Mouse (Mus musculus) gastrocnemius, postnatal 14 days (tissue): ENCODE data around the gene Tmem164. TPM values are rescaled to one million over a fixed set of nuclear protein-coding genes. Genes with fewer than 3 reads are reported as not detected.

Experiments used
- DNase-seq: peaks from one replicate; pipeline ENCODE4 v3.0.0; 2021; ENCODE audit warnings: mixed read lengths
- intact Hi-C: fragments of 180-260 bp; cut with DNase I; formaldehyde crosslinking; loops from one replicate; pipeline ENCODE4 v1.15.1; 2025; ENCODE audit warnings: low total_unique reads
- total RNA-seq, 2 experiments: library from RNA; stranded (reverse); gene quantifications; 2 replicates each; pipeline ENCODE4 v1.2.3; 2021

Gene Tmem164
- total RNA-seq, 2 experiments from 2014 or later = 4.8 to 5.6 TPM

DNA sequence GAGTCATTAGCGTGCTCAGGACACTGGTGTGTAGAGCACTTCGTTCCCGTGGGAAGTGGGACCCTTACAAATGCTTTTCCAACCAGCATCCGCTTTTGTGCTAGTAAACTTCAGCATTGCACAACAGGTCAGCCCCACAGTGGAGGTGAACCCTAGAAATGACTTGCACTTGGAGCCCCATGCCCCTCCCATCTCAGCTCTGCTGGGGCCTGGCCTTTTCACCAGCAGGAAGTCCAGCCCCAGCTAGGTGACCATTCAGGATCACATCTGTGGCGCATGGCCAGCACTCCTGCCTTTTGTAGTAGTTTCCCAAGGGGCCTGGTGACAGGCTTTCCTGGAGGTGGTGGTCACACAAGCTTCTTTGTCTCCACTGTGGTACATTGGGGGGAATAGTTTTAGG is 1.8 kb downstream of the Tmem164 start:
- intact Hi-C loops = no loop called here
- DNase-seq = no peak

DNA sequence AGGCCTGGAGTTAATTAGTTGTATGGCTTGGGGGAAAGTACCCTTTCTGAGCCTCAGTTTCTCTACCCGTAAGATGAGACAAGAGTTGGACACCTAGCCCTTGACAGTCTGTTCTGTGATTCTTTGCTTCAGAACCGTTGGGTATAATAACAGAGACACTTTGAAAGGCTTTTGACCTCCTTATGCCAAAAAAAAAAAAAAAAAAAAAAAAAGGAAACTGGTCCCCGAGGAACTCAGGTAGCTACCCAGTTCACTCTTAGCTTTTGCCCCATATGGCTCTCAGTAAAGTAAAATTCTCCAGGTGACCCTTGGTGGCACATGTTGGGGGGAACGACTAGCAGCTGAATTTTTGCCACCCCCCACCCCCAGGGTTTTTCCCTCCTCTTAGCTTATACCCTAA is 3.5 kb downstream of the Tmem164 start:
- DNase-seq = no peak
- intact Hi-C loops = no loop called here

DNA sequence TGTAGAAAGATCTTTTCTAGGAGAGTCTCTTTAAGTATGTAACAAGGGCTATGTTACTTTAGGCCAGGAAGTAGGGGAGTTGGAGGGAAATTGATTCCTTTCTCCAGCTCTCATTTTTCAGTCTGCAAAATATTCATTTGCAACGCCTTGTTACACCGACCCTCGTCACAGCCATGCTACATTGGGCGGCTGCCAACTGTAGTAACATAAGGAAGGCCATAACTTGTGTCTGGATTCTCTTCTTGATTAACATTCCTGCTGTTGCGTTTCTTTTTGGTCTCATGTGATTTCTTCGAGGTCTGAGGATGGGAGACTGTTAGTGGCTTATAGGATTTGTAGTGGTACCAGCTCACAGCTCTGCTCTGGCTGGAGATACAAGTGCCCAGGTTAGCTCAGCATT is 4.5 kb downstream of the Tmem164 start:
- intact Hi-C loops = no loop called here
- DNase-seq = no peak

- no peak for DNase-seq
- intact Hi-C loops = no loop called here
These were observed 7.3 kb downstream of the Tmem164 start for GRCm38 (mm10) chrX:142688509-142688908.

GRCm38 (mm10) chrX:142693256-142693655 is 12.1 kb downstream of the Tmem164 start:
- intact Hi-C loops = no loop called here
- no peak for DNase-seq

- intact Hi-C loops = no loop called here
- no peak for DNase-seq
These were observed 13.1 kb downstream of the Tmem164 start for GRCm38 (mm10) chrX:142694338-142694737.

- no peak for DNase-seq
- intact Hi-C loops = no loop called here
These were observed 13.7 kb downstream of the Tmem164 start for GRCm38 (mm10) chrX:142694856-142695255.

DNA sequence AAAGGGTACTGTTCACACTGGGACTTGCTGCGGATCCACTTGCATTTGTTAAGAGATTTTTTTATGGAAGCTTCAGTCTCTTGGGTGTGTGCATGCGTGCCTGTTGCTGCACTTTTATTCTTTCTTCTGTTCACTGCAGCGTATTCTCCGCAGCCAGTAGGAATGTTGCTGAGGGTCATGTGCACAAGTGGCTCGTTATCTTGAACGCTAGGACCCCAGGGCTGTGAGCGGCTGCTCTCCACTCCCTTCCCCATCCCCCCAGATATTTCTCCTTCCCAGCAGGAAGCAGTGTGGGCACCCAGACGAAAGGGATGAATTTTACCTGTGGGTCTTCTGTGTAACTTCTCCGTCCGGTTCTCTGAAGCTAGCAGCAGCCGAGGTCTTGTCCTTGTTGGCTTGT is 15.6 kb downstream of the Tmem164 start:
- intact Hi-C loops = no loop called here
- no peak for DNase-seq

- intact Hi-C loops = no loop called here
- DNase-seq = no peak
These were observed 16.5 kb downstream of the Tmem164 start for GRCm38 (mm10) chrX:142697545-142698204.

- no peak for DNase-seq
- intact Hi-C loops = no loop called here
These were observed 17.0 kb downstream of the Tmem164 start for GRCm38 (mm10) chrX:142698212-142698611.

DNA sequence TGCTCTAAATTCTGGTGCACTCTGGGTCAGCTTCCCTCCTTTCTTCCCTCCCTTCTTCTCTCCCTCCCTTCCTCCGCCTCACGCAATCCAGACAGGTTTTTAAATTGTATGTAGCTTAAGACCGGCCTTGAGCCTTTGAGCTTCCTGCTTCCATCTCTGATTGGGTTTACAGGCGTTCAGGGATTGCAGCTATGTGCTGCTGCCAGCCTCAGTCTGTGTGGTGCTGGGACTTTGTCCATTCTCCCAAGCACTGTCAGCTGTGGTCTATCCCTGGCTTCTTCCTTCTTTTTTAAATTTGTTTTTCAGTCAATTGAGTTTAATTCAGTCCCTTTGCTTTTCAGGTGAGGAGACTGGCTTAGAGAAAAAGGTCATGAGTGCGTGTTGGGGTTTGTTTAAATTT is 20.9 kb downstream of the Tmem164 start:
- DNase-seq = no peak
- intact Hi-C loops = no loop called here

DNA sequence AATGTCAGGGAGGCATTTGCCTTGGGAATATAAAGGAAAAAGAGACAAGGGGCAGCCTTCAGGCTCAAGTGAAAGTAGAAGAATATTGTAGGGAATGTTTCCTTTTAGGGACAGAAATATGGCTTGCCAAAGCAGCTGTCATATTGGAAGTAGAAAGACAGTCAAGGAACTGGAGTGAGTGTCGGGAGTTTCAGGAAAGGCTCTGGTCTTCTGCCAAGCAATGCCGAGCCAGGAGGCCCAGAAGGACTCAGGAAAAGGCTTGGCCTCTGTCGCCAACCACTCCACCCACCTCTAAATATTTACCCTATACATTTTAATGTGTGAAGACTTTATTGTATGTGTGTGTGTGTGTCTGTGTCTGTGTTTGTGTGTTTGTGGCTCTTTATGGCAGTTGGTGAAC is 21.4 kb downstream of the Tmem164 start:
- DNase-seq = peak; percentile 19
- intact Hi-C loops = no loop called here

- intact Hi-C loops = no loop called here
These were observed 22.7 kb downstream of the Tmem164 start for GRCm38 (mm10) chrX:142703953-142704352.

DNA sequence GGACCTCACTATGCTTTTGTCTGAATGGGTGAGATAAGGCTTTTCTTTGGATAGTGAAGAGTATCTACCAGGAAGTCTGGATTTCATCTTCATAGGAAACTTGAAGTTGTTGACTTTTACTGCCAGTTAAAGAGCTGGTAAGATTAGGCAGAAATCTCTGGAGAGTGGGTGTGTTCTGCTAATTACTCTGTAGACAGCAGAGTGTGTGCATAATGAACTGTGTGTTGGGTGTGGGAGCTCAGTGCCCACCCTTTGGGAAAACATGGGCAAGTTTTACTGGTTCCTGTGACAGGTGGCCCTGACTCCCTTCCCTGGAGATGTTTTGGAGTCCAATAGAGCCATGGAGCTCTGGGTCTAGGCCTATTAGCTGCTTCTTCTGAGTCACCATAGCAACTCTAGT is 27.1 kb downstream of the Tmem164 start:
- no peak for DNase-seq
- intact Hi-C loops = no loop called here

More at GRCm38 (mm10) chrX:142703953-142704352, 22.7 kb downstream of the Tmem164 start:
- no peak for DNase-seq

DNA sequence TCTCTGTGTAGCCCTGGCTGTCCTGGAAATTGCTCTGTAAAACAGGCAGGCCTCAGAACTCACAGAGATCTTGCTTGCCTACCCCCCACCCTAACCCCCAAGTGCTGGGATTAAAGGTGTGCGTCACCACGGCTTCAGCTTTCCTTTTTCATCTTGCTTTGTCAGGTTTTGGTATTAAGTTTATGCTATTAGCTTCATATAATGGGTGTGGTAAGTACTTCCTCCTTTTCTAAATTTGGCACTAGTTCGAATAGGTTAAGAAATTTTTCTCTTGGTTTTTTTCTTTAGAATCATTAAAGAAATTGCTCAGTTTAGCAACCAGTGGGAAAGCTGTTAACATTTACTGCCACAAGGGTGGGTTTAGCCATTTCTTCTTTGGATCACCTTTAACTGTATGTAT is 34.8 kb downstream of the Tmem164 start:
- intact Hi-C loops = no loop called here
- DNase-seq = no peak

DNA sequence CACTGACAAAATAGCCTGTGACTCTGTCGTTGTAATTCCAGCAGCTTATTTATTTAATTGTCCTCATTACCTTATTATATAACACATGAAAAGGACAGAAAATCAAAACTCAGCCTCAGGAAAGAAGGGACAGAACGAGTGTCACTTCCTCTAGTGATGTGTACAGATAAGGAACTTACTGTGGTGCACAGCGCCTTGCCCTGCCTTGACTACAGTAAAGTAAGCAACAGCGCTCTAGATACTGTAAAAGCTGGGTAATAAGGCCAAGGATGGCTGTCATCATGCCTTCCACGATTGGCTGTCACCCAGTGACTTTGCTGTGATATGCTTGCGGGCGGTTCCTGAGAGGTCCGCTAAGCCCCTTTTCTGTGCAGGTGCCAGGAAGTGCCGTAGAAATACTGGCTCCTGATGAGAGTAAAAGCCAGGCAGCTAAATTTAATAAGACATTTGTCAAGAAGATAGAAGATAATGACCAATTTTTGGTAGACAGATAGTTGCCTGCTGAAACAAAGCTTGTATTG is 36.8 kb downstream of the Tmem164 start:
- no peak for DNase-seq
- intact Hi-C loops = no loop called here

GRCm38 (mm10) chrX:142718759-142719158 is 37.6 kb downstream of the Tmem164 start:
- no peak for DNase-seq
- intact Hi-C loops = no loop called here

- intact Hi-C loops = no loop called here
- no peak for DNase-seq
These were observed 40.7 kb downstream of the Tmem164 start for GRCm38 (mm10) chrX:142721897-142722296.

DNA sequence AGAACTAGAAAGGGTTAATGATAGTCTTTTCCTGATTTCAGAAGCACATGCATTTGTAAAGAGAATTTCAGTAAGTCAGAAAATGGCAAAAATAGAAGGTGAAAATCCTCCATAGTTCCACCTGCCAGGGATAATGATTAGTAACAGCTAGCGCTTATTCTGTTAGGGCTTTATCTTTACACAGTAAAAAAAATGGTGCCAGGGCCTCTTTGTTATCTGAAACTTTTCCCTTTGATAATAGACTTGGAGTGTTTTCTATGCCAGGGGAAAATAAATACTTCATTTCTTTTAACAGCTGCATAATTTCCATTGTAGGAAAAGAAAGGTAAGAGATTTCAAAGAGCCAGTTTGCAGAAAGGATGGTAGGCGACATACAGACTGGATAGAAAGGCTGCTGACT is 43.0 kb downstream of the Tmem164 start:
- intact Hi-C loops = no loop called here
- DNase-seq = no peak

DNA sequence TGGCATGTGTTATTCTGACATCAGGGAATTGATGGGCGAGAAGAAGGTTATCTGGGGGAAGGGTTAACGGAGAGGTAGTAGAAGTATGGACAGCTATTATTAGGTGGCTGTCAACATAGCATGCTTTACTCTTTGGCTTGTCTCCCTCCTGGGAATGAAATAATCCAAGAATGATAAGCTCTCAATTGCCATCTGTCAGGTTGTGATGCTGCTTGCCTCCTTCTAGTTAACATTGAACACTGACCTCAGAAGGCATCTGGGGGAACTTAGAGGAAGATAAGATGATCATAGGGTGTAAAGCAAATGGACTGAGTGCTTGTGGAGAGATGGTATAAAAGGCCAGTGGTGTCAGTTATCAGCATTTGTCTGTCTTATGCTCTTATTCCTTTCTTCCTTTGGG is 44.4 kb downstream of the Tmem164 start:
- intact Hi-C loops = no loop called here
- DNase-seq = no peak

DNA sequence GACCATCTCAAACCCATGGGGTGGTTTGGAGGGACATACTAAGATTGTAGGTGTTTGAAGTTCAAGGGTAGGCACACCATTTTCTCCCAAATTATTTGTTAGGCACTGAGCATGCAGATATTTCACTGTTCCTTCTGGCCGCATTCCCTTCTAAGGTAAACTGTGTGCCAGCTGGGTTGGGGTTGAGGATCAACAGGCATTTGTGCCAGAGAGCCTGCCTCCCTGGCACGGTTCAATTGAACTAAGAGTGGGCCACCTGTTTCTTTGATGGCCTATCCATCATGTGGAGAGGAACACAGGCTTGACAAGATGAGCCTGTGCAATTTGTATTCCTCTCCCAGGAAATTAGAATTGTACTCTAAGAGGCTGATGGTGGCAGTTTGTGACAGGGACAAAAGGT is 45.1 kb downstream of the Tmem164 start:
- intact Hi-C loops = no loop called here

DNA sequence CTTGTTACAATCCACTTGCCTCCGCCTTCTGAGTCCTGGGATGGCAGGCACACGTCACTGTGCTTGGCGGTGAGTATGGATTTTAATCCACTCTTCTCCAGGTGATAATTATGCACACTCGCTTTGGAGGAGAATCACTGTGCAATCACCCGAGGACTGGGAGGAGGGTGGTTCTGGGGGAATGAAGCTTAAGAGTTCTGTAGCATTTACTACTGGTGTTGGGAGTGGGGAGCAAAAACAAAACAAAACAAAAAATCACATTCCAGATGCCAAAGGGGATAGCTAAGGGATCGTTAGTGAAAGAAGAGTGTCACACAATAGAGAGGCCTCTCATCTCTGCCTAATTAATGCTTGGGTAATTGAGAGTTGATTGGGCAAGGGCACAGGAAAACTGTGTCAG is 46.6 kb downstream of the Tmem164 start:
- intact Hi-C loops = no loop called here
- no peak for DNase-seq

More for the DNA sequence above, 45.1 kb downstream of the Tmem164 start:
- no peak for DNase-seq
